Mouse (Mus musculus): ENCODE results near the gene Olfm1.

The Olfm1 gene

GRCm38 (mm10) chr2:28216211-28216775 is 23.5 kb downstream of the Olfm1 start:
- POLR2A ChIA-PET: interaction anchor here in 1 of 4 experiments (0.6 kb wide), 1 partner anchor 17 kb away, joined by 4 read pairs; no protein-coding TSS in a partner anchor

GRCm38 (mm10) chr2:28217783-28218182 is 25.0 kb downstream of the Olfm1 start:
- POLR2A ChIA-PET: interaction anchor here in 1 of 4 experiments (0.6 kb wide), 1 partner anchor 315 kb away, joined by 3 read pairs; no protein-coding TSS in a partner anchor
- CTCF ChIA-PET: interaction anchor here in 1 of 4 experiments (1.4 kb wide), 2 partner anchors 12 to 152 kb away, joined by 3 to 4 read pairs; no protein-coding TSS in a partner anchor

More at GRCm38 (mm10) chr2:28216211-28216775, 23.5 kb downstream of the Olfm1 start:
- CTCF ChIA-PET: interaction anchor here in 3 of 4 experiments (1.2 to 1.4 kb wide), 3 partner anchors 154 to 202 kb away, joined by 3 read pairs; no protein-coding TSS in a partner anchor

GRCm38 (mm10) chr2:28218651-28219356 is 26.0 kb downstream of the Olfm1 start:
- CTCF ChIA-PET: no interaction called here
- POLR2A ChIA-PET: interaction anchor here in 2 of 4 experiments (0.5 to 0.6 kb wide), 2 partner anchors 20 to 1233 kb away, joined by 3 to 4 read pairs; no protein-coding TSS in a partner anchor

- POLR2A ChIA-PET: interaction anchor here in 1 of 4 experiments (0.5 kb wide), 1 partner anchor 21 kb away, joined by 4 read pairs; no protein-coding TSS in a partner anchor
- CTCF ChIA-PET: no interaction called here
Observed at GRCm38 (mm10) chr2:28219625-28220024, 26.8 kb downstream of the Olfm1 start.

GRCm38 (mm10) chr2:28221803-28222202 is 29.0 kb downstream of the Olfm1 start:
- CTCF ChIA-PET: interaction anchor here in 3 of 4 experiments (0.6 to 0.7 kb wide), 4 partner anchors 14 to 1410 kb away, joined by 3 to 13 read pairs (median 4); no protein-coding TSS in a partner anchor
- POLR2A ChIA-PET: interaction anchor here in 2 of 4 experiments (0.7 to 1.4 kb wide), 4 partner anchors 10 to 97 kb away, joined by 3 to 8 read pairs (median 4); no protein-coding TSS in a partner anchor

GRCm38 (mm10) chr2:28224819-28225218 is 32.0 kb downstream of the Olfm1 start:
- CTCF ChIA-PET: no interaction called here
- POLR2A ChIA-PET: no interaction called here

- POLR2A ChIA-PET: interaction anchor here in 1 of 4 experiments (1.4 kb wide), 1 partner anchor 15 kb away, joined by 3 read pairs; no protein-coding TSS in a partner anchor
- CTCF ChIA-PET: interaction anchor here in 1 of 4 experiments (0.5 kb wide), 1 partner anchor 35 kb away, joined by 3 read pairs; no protein-coding TSS in a partner anchor
Observed at GRCm38 (mm10) chr2:28225906-28226305, 33.1 kb downstream of the Olfm1 start.

GRCm38 (mm10) chr2:28226971-28227370 is 34.2 kb downstream of the Olfm1 start:
- ChIA-PET POLR2A (interaction anchor here in 1 of 4 experiments (0.7 kb wide), 1 partner anchor 197 kb away, joined by 3 read pairs; no protein-coding TSS in a partner anchor), CTCF (no interaction called here)

GRCm38 (mm10) chr2:28227589-28228191 is 34.9 kb downstream of the Olfm1 start:
- POLR2A ChIA-PET: no interaction called here

GRCm38 (mm10) chr2:28228364-28228763 is 35.6 kb downstream of the Olfm1 start:
- ChIA-PET POLR2A (no interaction called here), CTCF (no interaction called here)

More at GRCm38 (mm10) chr2:28227589-28228191, 34.9 kb downstream of the Olfm1 start:
- CTCF ChIA-PET: no interaction called here

- ChIA-PET CTCF (no interaction called here), POLR2A (no interaction called here)
Observed at GRCm38 (mm10) chr2:28235129-28235528, 42.3 kb downstream of the Olfm1 start.

GRCm38 (mm10) chr2:28236447-28236846 is 43.7 kb downstream of the Olfm1 start:
- CTCF ChIA-PET: no interaction called here
- POLR2A ChIA-PET: no interaction called here

- POLR2A ChIA-PET: no interaction called here
- CTCF ChIA-PET: no interaction called here
Observed at GRCm38 (mm10) chr2:28239616-28240015, 46.8 kb downstream of the Olfm1 start.

- CTCF ChIA-PET: interaction anchor here in 1 of 4 experiments (2.0 kb wide), 1 partner anchor 37 kb away, joined by 4 read pairs; no protein-coding TSS in a partner anchor
- POLR2A ChIA-PET: interaction anchor here in 1 of 4 experiments (1.2 kb wide), 1 partner anchor 15 kb away, joined by 3 read pairs; no protein-coding TSS in a partner anchor
Observed at GRCm38 (mm10) chr2:28240920-28241319, 48.1 kb downstream of the Olfm1 start.

- POLR2A ChIA-PET: interaction anchor here in 2 of 4 experiments (1.2 to 2.3 kb wide), 2 partner anchors 14 to 16 kb away, joined by 3 to 7 read pairs; no protein-coding TSS in a partner anchor
- CTCF ChIA-PET: interaction anchor here in 2 of 4 experiments (0.6 to 2.0 kb wide), 2 partner anchors 36 to 1641 kb away, joined by 3 to 4 read pairs; no protein-coding TSS in a partner anchor
Observed at GRCm38 (mm10) chr2:28241520-28242221, 48.9 kb downstream of the Olfm1 start.

GRCm38 (mm10) chr2:28242222-28242543 is 49.4 kb downstream of the Olfm1 start:
- ChIA-PET CTCF (interaction anchor here in 2 of 4 experiments (0.6 to 2.0 kb wide), 3 partner anchors 36 to 1642 kb away, joined by 3 to 4 read pairs (median 3); no protein-coding TSS in a partner anchor), POLR2A (interaction anchor here in 1 of 4 experiments (2.3 kb wide), 1 partner anchor 14 kb away, joined by 7 read pairs; no protein-coding TSS in a partner anchor)

- ChIA-PET CTCF (interaction anchor here in 2 of 4 experiments (0.5 to 1.4 kb wide), 2 partner anchors 125 to 377 kb away, joined by 4 read pairs; no protein-coding TSS in a partner anchor), POLR2A (interaction anchor here in 1 of 4 experiments (1.3 kb wide), 1 partner anchor 38 kb away, joined by 6 read pairs; no protein-coding TSS in a partner anchor)
Observed at GRCm38 (mm10) chr2:28244667-28245395, 52.0 kb downstream of the Olfm1 start.
